Mouse (Mus musculus) neural tube, embryonic 15.5 days (tissue): ENCODE results near the gene Izumo1r. TPM values are rescaled to one million over a fixed set of nuclear protein-coding genes. Genes with fewer than 3 reads are reported as not detected.

Experiments used
- ATAC-seq: fragments of 200-750 bp; cut with Nextera tagmentation; 2 replicates; pipeline ENCODE4 v1.8.0; 2017; ENCODE audit warnings: mild to moderate bottlenecking, moderate TSS enrichment, moderate library complexity; ENCODE audit not compliant: low FRiP score
- H3K27ac ChIP-seq: fragments of 300-500 bp; sonication (generic); replicated peaks from 2 replicates; pipeline ENCODE4 v1.5.1; 2015; ENCODE audit warnings: mild to moderate bottlenecking, inconsistent platforms
- H3K27me3 ChIP-seq: fragments of 300-500 bp; sonication (generic); replicated peaks from 2 replicates; pipeline ENCODE4 v1.6.1; 2015; ENCODE audit warnings: inconsistent platforms
- H3K36me3 ChIP-seq: fragments of 300-500 bp; sonication (generic); 2 replicates; pipeline ENCODE4 v1.6.1; 2015; ENCODE audit warnings: inconsistent platforms
- H3K4me1 ChIP-seq: fragments of 300-500 bp; sonication (generic); 2 replicates; pipeline ENCODE4 v1.6.1; 2015; ENCODE audit warnings: inconsistent platforms
- H3K4me2 ChIP-seq: fragments of 300-500 bp; sonication (generic); 2 replicates; pipeline ENCODE4 v1.6.1; 2015; ENCODE audit warnings: inconsistent platforms, mild to moderate bottlenecking, moderate library complexity
- H3K4me3 ChIP-seq: fragments of 300-500 bp; sonication (generic); replicated peaks from 2 replicates; pipeline ENCODE4 v1.5.1; 2015; ENCODE audit warnings: mild to moderate bottlenecking, inconsistent platforms
- H3K9ac ChIP-seq: fragments of 300-500 bp; sonication (generic); replicated peaks from 2 replicates; pipeline ENCODE4 v1.6.1; 2015; ENCODE audit warnings: mild to moderate bottlenecking, inconsistent platforms
- H3K9me3 ChIP-seq: fragments of 300-500 bp; sonication (generic); replicated peaks from 2 replicates; pipeline ENCODE4 v1.6.1; 2016; ENCODE audit warnings: inconsistent platforms
- WGBS: fragments of 180-500 bp; shearing (Covaris S2); methylation state at CpG from one replicate; pipeline ENCODE4 v1.1.7; 2015; ENCODE audit warnings: mixed read lengths; 5-methylcytosine and 5-hydroxymethylcytosine counted together
- polyA plus RNA-seq: library from polyadenylated mRNA; unstranded; fragments of >200 nt; fragmentation: Nextera tagmentation; extraction: Ambion mirVana; gene quantifications from 2 replicates; pipeline ENCODE4 v1.2.1, GENCODE M21; 2015

Gene Izumo1r
- 1.9 TPM in 1 of 2 replicates, not detected in the other for polyA plus RNA-seq

DNA sequence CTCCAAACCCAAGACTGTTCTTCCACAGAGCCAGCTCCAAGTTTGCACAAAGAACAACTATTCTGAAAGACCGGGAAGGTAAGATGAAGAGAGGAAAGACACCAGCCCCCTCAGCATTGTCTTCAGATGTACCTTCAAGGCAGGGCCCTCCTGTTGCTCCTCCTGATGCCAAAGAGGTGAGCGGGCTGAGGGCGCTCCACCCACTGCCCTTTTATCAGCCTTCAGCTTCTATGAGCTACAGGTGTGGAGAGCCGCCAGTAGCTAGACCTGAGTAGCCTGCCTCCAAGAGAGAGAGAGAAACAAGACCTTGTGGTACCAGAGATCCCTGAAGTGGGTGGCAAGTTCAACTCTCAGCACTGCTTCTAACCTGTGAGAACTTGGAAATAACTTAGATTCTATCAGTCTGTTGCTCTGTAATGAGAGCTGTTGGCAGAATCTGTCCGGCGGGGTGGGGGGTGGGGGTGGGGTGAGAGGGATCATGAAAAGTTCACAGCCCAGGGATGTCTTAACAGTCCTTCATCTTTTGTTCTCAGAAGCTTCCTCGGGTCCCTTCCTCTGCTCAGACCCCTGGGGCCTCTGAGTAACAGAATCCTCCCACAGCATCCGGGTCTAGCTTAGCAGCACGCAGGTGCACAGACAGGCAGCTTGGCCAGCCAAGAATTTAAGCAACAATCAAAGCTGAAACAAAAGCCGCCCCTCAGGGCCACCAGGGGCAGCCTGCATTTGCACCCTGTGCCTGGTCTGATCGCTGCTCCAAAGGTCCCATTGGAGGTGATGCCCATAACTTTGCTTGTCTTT lies at the start of gene Izumo1r:
Izumo1r (minus strand) TSS at position 369 of the 798 bp plus-strand sequence.
- ATAC-seq, result no peak
- H3K4me1 ChIP-seq, result peaks cover 6% of the 10 kb centered on the region; the same call in 1 of the 2 replicates
- WGBS, result 34% methylated on average over 11 of the region's 11 CpGs

DNA sequence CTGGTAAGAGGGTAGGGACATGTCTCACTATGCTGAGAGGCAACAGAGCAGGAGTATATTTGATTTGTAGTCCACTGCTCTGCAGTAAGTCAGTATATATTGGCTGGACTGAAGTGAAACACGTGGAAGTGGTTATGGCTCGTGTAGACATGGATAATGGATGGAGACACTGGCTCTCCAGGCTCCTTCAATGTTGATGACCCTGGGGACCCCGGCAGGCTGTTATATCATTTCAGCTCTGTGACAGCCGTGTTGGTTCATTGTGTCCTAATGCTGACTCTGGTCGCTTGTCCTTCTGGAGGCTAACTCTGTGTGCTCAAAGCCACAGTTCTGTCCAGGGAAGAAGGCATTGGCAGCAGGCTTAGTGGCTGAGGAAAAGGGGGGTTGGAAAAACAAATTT lies 47.3 kb upstream of the Izumo1r start:
- H3K9ac ChIP-seq, result no peak overlapping the region
- WGBS, result 45% methylated on average over 5 of the region's 5 CpGs
- H3K36me3 ChIP-seq, result no peaks in the 10 kb centered on the region
- no peaks in the 10 kb centered on the region for H3K4me1 ChIP-seq
- no peaks in the 10 kb centered on the region for H3K9me3 ChIP-seq
- no peak overlapping the region for H3K4me2 ChIP-seq
- no peak overlapping the region for H3K27ac ChIP-seq
- H3K27me3 ChIP-seq, result no peaks in the 10 kb centered on the region
- H3K4me3 ChIP-seq, result no peak overlapping the region
- ATAC-seq, result 0 out of 2 replicates have a peak, but pooled peaks have one; percentile 24

More for the DNA sequence above, at the start of gene Izumo1r:
- 0 out of 2 replicates have a peak, but pooled peaks cover 3% of the 10 kb centered on the region for H3K27me3 ChIP-seq
- H3K36me3 ChIP-seq, result no peaks in the 10 kb centered on the region
- H3K9me3 ChIP-seq, result no peaks in the 10 kb centered on the region
- H3K4me3 ChIP-seq, result no peak within 1 kb of the TSS
- no peak within 1 kb of the TSS for H3K27ac ChIP-seq
- H3K4me2 ChIP-seq, result no peak within 1 kb of the TSS
- H3K9ac ChIP-seq, result no peak within 1 kb of the TSS

DNA sequence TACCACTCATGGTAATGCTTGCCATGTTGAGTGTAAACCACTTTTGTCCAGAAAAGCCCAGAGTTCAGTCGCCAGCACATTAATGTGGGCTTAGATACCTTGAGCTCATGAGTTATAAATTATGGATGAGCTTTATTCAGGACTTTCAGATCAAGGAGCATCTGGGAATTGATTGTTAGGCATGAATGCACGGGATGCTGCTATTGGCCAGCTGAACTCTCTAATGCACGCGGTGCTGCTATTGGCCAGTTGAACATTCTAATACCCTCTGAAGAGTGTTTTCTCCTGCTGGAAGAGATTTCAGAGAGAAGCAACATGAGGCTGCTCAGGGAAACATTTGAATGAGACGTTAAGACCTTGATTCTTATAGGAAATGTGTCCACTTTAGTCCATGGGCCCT lies 45.1 kb upstream of the Izumo1r start:
- WGBS, result 77% methylated on average over 5 of the region's 5 CpGs
- Histone ChIP-seq H3K9ac (no peak overlapping the region), H3K4me3 (no peak overlapping the region), H3K9me3 (no peaks in the 10 kb centered on the region), H3K4me1 (no peaks in the 10 kb centered on the region), H3K27me3 (no peaks in the 10 kb centered on the region), H3K4me2 (no peak overlapping the region), H3K27ac (no peak overlapping the region), H3K36me3 (no peaks in the 10 kb centered on the region)
- ATAC-seq, result no peak

DNA sequence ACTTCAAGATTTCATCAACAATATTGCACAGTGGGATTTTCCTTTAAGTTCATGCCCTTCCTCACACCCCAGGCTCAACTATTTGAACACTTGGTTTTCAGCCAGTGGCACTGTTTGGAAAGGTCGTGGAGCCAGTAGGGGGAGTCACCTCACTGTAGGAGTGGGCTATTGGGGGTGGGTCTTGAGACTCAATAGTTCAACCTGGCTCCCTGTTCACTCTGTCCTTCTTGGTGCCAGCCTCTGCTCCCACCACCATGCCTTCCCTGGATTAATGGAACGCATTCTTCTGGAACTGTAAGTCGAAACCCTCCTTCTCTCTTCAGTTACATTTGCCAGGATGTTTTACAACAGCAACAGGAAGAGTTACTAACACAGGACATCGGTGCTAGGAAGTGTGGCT lies 42.9 kb upstream of the Izumo1r start:
- Histone ChIP-seq H3K9me3 (no peaks in the 10 kb centered on the region), H3K9ac (no peak overlapping the region), H3K36me3 (no peaks in the 10 kb centered on the region), H3K4me3 (no peak overlapping the region), H3K4me2 (no peak overlapping the region), H3K27ac (no peak overlapping the region), H3K27me3 (no peaks in the 10 kb centered on the region), H3K4me1 (no peaks in the 10 kb centered on the region)
- WGBS, result 80% methylated on average over 4 of the region's 4 CpGs
- ATAC-seq, result no peak

DNA sequence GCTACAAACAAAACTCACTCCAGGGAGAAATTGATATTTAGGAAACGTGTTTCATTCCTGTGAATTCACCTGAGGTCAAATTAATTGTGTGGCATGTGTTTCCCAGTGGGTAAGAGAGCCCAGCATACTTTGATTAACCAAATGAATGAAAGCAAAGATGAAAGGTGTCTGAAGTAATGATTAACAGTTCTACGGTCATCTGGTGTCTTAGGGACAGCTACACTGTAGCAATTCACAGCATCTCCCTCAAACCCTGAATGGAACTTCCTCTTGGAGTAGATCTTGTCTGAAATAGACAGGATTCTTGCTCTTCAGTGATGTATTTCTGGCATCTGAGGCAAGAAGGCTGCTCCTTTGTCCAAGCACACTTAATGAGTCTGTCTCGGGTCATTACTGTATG lies 42.2 kb upstream of the Izumo1r start:
- Histone ChIP-seq H3K36me3 (no peaks in the 10 kb centered on the region), H3K4me1 (no peaks in the 10 kb centered on the region), H3K4me2 (no peak overlapping the region), H3K4me3 (no peak overlapping the region), H3K9ac (no peak overlapping the region), H3K27ac (no peak overlapping the region), H3K9me3 (no peaks in the 10 kb centered on the region), H3K27me3 (no peaks in the 10 kb centered on the region)
- WGBS, result 58% methylated on average over 3 of the region's 3 CpGs
- no peak for ATAC-seq

DNA sequence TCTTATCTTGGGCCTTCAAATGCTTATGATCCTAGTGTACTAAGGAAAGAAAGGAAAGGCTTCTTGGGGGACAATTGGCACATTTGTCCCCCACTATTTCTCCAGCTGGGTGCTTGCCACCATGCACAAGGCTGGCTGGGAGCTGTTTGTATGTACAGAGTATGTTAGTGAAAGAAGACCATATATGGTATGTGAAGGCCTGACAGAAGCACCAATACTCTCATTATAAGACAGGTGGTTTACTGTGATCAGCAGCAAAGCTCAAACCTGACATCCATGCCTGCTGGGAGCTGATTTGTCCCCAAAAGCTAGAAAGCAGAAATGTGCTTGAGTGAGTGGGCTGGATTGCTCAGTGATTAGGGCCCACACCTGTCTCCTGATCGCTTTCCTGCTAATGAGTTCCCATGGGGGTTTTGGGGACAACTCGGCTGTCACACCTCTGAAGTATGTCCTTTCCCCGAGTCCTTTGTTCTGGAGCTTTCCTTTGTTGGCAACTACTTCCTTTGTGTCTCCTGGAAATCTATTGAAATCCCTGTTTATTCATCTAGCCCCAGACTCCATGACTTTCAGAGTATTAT lies 38.5 kb upstream of the Izumo1r start:
- 42% methylated on average over 3 of the region's 3 CpGs for WGBS
- Histone ChIP-seq H3K36me3 (no peaks in the 10 kb centered on the region), H3K27ac (no peak overlapping the region), H3K4me1 (no peaks in the 10 kb centered on the region), H3K4me3 (no peak overlapping the region), H3K9me3 (no peaks in the 10 kb centered on the region), H3K27me3 (no peaks in the 10 kb centered on the region), H3K4me2 (no peak overlapping the region), H3K9ac (no peak overlapping the region)
- no peak for ATAC-seq

DNA sequence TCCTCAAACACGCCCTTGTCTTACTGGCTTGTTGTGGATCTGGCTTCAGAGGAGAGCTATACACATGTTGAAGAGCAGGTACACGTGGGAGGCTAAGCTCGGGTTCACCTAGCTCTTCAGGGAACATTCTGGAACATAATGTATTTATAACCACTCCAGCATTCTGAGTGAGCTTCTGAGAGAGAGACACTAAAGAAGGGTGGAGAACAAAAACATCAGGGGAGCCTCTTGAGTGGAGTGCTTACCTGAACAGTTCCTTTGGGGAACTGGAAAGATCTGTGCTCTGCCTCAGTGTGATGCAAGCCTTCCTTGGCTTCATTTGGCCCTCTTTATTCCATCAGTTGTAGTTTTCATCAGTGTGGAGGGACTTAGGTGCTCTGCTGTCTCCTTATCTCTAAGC lies 35.9 kb upstream of the Izumo1r start:
- Histone ChIP-seq H3K27ac (no peak overlapping the region), H3K4me1 (no peaks in the 10 kb centered on the region)
- WGBS, result 86% methylated on average over 3 of the region's 3 CpGs

DNA sequence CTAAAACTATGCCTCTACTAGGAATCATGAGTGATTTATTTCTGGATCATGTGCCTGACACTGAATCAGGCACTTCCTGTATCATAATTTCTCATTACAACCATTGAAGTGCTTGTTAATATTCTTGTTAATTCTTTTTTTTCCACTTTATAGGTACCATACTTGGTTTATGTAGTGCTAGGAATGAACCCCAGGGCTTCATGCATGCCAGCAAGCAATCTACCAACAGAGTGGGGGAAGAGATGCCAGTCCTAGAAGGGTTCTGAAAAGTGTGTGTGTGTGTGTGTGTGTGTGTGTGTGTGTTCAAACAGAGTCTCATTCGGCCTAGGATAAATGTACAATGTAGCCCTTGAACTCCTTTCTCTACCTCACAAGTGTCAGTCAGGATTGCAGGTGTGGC lies 33.6 kb upstream of the Izumo1r start:
- no peak overlapping the region for H3K9ac ChIP-seq
- no peaks in the 10 kb centered on the region for H3K9me3 ChIP-seq
- no peak overlapping the region for H3K27ac ChIP-seq
- WGBS, result 79% methylated on average over 1 of the region's 1 CpGs
- no peaks in the 10 kb centered on the region for H3K4me1 ChIP-seq
- H3K4me3 ChIP-seq, result no peak overlapping the region
- no peaks in the 10 kb centered on the region for H3K36me3 ChIP-seq
- no peak overlapping the region for H3K4me2 ChIP-seq
- no peak for ATAC-seq
- H3K27me3 ChIP-seq, result no peaks in the 10 kb centered on the region

More for the DNA sequence above, 35.9 kb upstream of the Izumo1r start:
- H3K9ac ChIP-seq, result no peak overlapping the region
- no peak overlapping the region for H3K4me3 ChIP-seq
- H3K27me3 ChIP-seq, result no peaks in the 10 kb centered on the region
- no peaks in the 10 kb centered on the region for H3K9me3 ChIP-seq
- no peak overlapping the region for H3K4me2 ChIP-seq
- ATAC-seq, result no peak
- H3K36me3 ChIP-seq, result no peaks in the 10 kb centered on the region

DNA sequence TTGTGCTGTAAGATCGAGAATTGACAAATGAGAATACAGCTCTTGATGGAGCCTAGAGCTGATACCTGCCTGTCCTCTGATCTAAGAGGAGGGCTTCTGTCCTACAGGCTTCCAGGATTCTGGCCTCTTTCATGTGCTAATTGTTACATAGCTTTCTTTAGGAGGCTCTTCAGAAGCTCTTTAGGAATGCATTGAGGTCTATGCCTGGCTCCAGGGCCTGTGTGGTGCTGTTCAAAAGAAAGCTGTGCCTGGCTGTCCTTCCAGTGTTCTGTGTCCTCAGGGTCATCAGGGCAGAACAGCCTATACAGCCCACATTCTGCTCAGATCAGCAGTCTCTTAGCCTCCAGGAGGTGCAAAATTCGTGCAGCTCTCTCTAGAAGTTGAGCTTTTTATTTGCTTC lies 31.1 kb upstream of the Izumo1r start:
- Histone ChIP-seq H3K4me1 (no peaks in the 10 kb centered on the region), H3K9ac (no peak overlapping the region), H3K27me3 (no peaks in the 10 kb centered on the region), H3K27ac (no peak overlapping the region), H3K4me3 (no peak overlapping the region), H3K9me3 (no peaks in the 10 kb centered on the region), H3K4me2 (no peak overlapping the region), H3K36me3 (no peaks in the 10 kb centered on the region)
- no peak for ATAC-seq
- WGBS, result 51% methylated on average over 2 of the region's 2 CpGs

DNA sequence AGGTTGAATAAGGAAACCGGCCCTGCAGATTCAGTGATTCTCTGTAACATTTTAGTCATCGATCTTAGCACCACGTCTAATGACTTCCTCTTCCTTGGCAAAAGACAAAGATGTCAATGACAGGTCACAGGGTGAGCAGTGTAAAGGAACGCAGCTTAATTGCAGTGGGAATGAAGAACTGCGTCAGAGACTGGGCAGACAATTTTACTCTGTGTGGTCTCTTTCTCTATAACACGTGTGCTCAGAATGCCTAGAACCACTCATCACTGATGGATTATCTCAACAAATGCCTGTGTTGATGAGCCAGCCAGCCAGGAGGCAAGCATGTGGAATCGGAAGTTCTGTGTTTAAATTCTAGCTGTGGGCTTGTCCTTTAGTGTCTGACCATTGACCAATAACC lies 28.2 kb upstream of the Izumo1r start:
- ATAC-seq, result no peak
- 52% methylated on average over 7 of the region's 7 CpGs for WGBS
- H3K9ac ChIP-seq, result no peak overlapping the region
- H3K4me3 ChIP-seq, result no peak overlapping the region
- no peak overlapping the region for H3K4me2 ChIP-seq
- no peaks in the 10 kb centered on the region for H3K27me3 ChIP-seq
- H3K27ac ChIP-seq, result no peak overlapping the region
- no peaks in the 10 kb centered on the region for H3K4me1 ChIP-seq
- H3K9me3 ChIP-seq, result no peaks in the 10 kb centered on the region
- no peaks in the 10 kb centered on the region for H3K36me3 ChIP-seq

DNA sequence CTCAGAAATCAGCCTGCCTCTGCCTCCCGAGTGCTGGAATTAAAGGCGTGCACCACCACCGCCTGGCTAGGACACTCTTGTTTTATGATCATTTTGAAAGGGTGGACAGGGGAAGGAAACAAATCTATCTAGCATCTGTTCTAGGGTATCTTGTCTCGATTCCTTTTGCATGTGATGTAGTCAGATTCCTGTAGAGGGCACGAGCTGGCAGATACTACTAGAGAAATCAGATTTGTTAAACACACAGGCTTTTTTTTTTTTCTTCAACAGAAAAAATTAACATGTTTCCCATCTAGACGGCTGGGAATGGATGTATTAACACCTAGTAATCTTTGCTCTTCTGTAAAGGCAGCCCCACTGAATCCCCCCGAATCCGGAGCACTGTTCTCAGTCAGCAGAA lies 27.5 kb upstream of the Izumo1r start:
- H3K27ac ChIP-seq, result no peak overlapping the region
- H3K4me1 ChIP-seq, result no peaks in the 10 kb centered on the region
- H3K4me2 ChIP-seq, result no peak overlapping the region
- no peak overlapping the region for H3K4me3 ChIP-seq
- H3K9me3 ChIP-seq, result no peaks in the 10 kb centered on the region
- H3K9ac ChIP-seq, result no peak overlapping the region
- ATAC-seq, result no peak
- H3K27me3 ChIP-seq, result no peaks in the 10 kb centered on the region
- no peaks in the 10 kb centered on the region for H3K36me3 ChIP-seq
- WGBS, result 90% methylated on average over 8 of the region's 8 CpGs

DNA sequence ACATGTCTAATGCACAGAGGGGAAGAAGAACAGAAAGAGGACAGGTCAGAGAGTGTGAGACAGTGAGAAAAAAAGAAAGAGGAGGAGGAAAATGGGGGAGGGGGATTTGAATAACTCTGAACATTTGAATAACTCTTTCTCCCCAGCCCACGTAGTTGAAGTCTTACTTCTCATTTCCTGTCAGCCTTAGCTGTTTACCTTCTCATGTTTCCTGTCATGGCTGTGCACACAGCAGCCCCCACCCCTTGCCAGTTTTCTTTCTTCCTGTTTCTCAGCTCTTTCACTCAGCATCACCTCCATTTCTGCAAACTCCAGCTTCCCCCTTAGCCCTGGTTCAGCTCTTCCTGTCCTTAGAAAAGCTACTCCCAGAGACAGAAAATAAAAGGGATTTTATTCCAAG lies 22.8 kb upstream of the Izumo1r start:
- Histone ChIP-seq H3K9me3 (no peaks in the 10 kb centered on the region), H3K4me1 (no peaks in the 10 kb centered on the region), H3K4me3 (no peak overlapping the region), H3K27ac (no peak overlapping the region), H3K9ac (no peak overlapping the region), H3K36me3 (no peaks in the 10 kb centered on the region), H3K4me2 (no peak overlapping the region), H3K27me3 (no peaks in the 10 kb centered on the region)
- WGBS, result 69% methylated on average over 1 of the region's 1 CpGs
- ATAC-seq, result no peak
